Mouse (Mus musculus) thymus, postnatal 25 days (tissue): ENCODE results near the gene Brd4.

Experiments used
- DNase-seq: peaks from one replicate; pipeline ENCODE4 v3.0.0; 2022

Gene Brd4

DNA sequence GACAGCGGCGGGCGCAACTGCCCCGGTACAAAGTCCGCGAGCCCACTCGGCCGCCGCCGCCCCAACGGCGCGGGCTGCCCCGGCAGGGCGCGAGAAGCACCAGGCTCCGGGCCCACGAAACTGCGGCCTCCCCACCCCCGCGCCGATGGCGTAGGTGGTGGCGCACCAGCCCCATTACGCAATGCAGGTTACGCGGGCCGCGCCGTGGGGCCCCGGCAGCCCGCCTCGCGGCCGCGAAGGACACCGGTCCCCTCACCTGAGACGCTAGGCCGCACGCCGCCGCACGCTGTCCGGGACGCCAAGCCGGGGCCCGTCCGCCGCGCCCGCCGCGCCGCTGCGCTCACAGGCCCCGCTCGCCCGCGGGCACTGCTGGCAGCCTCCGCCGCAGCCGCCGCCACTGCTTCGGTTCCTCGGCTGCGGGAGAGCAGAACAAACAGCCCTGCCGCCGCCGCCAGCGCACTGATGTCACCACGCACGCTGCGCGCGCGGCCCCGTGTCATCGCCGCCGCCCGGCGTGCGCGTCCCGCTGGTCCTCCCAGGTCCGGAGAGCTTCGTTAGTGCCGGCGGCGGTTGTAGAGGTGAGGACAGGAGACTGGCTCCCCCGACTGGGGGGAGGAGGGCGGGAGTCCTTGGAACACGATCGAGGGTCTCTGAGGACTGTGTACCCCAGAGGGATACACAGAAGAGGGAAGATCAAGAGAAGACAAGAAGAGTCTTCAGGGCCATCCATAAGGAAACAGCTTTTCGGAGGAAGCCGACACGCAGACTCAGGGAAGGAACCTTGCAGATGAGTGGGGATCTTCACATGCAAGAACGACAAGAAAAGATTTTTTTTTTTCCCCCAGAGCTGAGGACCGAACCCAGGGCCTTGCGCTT is at the start of gene Brd4:
Brd4 (minus strand) TSS at position 461 of the 876 bp plus-strand sequence.
- peak; percentile 93 for DNase-seq

DNA sequence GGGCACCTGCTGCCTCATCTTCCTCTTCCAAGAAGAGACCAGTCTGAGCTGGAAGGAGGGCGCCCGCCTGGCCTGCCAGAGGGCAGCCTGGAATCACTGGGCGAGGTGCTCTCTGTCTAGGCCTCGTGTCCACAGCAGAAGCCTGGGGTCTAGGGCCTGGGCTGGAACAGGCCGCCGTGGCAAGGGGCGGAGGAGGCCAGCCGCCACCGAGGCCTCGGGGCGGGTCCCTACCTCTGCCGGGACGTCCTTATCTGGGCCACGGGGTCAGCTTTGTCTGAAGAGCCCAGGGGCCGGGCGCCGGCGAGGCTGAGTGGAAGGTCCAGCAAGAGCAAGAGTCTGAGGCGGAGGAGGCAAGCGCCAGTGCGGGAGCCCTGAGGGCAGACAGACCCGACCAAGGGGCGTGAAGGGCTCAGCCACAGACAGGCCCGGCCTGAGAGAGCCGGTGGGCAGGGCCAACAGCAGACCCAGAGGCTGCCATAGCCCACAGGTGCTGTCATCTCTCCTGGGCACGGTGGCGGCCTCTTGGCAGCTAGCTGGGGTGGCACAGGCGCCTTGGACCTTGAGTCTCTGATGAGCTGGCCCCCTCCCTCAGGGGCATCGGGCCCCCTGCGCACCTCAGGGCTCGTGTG is 49.3 kb upstream of the Brd4 start:
- DNase-seq = no peak

DNA sequence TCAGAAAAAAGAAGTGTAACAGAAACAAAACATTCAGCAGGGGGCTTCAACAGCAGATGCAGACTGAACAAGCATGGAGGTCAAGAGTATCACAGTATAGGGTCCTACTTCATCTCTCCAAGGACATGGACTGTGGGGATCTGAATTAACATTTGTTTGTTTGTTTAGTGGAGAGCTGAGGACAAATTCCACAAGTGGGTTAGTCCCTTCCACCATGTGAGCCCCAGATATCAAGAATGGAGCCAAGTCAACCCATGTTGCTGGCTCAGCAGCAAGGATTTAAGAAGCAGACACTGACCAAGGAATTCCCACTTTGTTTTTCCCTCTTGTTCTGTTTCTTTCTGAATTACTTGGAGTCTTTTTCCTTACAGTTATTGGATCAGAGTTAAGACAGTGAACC is 43.0 kb upstream of the Brd4 start:
- no peak for DNase-seq

- no peak for DNase-seq
Observed at GRCm38 (mm10) chr17:32322809-32323208, 38.3 kb upstream of the Brd4 start.

DNA sequence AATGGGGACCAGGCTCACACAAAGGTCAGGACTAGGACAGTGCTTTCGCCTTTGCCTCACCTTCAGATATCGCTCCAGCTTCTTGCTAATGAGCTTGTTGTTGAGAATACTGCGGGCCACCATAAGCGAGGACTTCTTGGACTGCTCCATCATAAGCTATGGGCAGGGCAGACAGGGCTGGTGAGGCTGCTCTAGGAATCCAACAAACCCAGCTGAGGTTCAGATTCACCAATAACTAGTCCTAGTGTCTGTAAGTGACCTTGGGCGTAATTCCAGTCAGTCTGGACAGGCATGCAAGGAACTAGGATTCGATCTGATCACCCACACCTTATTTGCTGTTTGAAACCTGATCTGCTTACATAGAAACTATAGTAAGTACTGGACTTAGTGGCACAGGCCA is 37.3 kb upstream of the Brd4 start:
- no peak for DNase-seq

DNA sequence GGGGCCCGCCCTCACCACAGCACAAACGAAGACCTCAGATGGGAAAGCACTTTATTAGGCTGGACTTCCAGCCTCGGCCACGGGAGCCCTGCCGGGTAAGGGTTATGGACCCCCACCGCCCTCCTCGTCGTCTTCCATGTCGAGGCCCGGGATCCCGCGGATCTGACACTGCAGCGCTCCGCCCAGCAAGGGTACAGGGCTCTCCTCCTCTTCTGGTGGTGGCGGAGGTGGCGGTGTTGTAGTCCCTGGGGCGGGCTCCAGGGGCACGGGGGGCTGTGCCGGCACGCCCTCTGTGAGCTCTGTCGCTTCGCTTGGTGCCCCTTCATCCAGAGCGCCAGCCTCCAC is 36.8 kb upstream of the Brd4 start:
- no peak for DNase-seq

DNA sequence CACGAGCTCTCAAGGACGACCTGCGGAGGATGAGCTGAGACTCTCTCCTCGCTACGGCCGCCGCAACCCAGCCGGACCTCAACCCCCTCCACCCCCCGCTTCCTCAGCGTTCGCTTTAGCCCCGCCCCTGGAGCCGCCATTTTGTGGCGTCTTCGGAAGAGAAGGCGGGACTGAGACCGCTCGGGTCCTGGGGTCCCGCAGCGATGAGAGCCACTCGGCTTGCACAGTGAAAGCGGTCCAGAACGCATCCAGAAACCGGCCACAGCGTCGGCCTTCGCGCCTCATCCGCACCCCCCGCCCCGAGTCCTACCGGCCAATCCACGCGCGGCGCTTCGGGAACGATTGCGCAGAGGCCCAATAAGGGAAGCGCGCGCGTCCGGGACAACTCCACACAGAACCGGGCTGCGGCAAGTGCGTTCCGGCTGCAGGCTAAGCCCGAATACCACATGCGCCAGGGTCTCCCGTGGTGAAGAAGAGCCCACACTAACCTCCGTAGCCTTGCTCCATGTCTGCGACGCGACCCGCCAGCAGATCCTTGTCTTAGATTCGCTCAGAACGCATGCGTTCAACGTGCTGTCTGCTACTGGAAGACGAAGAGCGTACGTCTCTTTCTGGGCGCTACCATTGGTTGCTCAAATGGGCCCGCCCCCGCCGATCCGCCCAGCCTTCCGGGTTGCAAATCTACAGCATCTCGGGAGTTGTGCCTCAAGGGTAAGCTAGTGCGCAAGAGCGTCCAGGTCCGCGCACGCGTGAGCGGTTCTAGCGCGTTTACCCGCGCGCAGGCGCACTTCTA is 36.3 kb upstream of the Brd4 start, which contains the start of gene Akap8:
Akap8 (minus strand) TSS at position 642 of the 793 bp plus-strand sequence.
- DNase-seq = peak; percentile 96

DNA sequence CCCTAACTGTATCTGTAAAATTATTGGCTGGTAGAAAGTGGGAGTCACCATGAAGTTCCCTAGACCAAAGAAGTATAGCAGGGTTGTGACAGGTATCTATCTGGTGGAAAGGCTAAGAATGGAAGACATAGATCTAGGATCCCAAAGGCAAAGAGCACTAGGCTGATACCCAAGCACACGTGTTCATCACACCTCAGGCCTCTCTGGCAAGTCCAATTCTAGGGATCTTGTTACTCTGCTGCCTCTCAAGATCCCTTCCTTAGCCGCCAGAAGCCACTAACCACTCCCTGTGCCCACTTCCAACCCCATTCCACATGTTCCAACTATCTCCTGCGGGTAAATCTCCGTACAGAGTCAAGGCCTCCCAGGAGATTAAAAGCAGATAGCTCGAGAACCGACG is 35.4 kb upstream of the Brd4 start:
- no peak for DNase-seq

DNA sequence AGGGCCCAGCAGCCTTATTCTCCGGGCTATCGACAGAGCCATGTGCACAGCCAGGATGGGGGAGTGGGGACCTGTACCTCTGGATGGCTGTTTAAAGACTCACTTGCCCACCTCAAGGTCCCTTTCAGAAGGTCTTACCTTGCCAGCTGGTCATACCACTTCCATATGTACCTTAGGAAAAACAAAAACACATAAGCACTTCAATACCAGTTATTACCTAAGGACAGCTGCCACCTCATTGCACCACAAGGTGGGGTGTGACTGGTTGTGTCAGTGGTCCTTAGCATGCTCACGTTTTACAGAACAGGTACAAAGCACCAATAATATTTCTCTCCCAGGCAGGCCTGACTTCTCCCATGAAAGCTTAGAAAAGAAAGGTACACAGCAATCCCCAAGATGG is 33.2 kb upstream of the Brd4 start:
- DNase-seq = no peak

DNA sequence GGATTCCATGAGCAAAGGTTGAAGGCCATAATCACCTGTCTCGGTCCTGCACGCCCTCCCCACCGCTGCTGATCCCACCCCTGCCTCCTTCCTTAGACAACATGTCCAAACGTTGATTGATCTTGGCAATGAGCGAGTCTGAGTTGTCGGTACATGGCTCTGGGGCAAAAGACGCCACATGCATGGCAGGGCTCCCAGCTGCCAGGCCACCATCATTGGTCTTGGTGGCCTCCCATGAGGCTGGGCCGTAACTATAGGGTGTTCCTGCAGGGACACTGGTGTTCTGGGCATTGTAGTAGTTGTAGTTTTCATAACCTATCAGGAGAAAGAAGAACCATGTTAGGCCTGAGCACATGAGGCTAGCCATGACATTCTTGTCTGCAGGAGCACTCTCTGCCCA is 32.5 kb upstream of the Brd4 start:
- DNase-seq = no peak

- no peak for DNase-seq
Observed at GRCm38 (mm10) chr17:32315560-32315959, 31.0 kb upstream of the Brd4 start.

- DNase-seq = no peak
Observed at GRCm38 (mm10) chr17:32313892-32314291, 29.4 kb upstream of the Brd4 start.

DNA sequence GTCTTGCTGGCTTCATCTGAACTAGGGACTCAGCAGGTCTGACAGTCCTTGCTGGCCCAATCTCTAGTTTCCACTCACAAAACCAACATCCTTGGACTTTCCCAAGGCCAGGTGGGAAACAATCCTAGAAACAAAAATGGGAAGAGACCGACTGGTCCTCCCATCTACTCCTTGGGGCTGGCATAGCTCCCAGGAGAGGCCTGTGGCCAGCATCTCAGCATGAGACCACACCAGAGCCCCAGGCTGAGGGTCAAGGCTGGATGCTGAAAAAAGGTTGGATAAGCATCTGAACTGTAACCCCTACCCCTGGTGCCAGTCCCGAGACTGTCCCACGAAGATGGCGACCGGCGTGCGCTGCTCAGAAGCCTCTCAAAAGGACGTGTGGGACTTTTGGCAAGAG is 28.3 kb upstream of the Brd4 start:
- DNase-seq = no peak

DNA sequence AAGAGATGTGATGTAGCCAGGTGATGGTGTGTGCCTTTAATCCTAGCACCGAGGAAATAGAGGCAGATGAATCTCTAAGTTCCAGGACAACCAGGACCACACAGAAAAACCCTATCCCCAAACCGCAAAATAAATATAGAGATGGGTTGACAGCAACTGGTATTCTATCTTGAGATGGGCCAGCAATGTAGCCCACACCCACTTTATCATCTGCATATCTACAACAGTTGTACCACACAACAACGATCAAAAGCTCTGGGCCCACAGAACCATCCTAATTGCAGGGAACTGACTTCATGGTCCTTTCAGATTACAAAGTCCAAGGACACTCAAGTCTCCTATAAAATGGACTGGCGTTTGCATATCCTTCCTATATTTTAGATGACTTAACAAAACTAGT is 23.4 kb upstream of the Brd4 start:
- DNase-seq = no peak

DNA sequence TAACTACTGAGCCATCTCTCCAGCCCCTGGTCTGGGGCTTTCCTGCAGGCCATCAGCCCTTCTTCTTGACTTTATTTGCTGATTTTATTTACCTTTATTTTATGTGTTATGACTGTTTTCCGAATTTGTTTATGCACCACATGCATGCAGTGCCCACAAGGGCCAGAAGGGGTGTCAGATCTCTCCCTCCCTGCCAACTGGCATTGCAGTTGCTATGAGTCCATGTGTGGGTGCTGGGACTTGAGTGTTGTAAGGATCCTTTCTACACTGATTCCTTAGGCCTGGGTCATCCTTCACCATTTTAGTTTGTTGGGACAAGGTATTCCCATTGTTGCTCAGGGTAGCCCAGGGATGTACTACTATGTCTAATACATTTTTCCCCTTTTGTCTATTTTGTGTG is 13.6 kb upstream of the Brd4 start:
- no peak for DNase-seq

- DNase-seq = no peak
Observed at GRCm38 (mm10) chr17:32295901-32296300, 11.4 kb upstream of the Brd4 start.

DNA sequence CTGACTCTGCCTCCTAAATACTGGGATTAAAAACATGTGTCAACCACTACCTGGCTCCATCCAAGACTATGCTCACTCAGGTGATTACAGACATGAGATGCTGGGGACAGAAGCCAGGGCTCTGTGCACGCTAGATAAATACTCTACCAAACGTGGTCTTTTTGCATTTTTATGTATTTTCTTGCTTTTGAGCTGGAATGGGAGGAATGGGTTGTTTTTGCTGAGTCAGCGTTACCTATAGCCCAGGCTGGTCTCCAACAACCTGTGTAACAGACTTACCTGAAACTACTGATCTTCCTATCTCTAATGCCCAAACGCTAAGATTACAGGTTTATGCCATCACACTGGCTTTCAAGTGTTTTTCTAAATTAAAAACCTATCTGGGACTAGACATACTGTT is 10.6 kb upstream of the Brd4 start:
- DNase-seq = no peak

GRCm38 (mm10) chr17:32285138-32285670 is 682 bp upstream of the Brd4 start:
- DNase-seq = no peak

DNA sequence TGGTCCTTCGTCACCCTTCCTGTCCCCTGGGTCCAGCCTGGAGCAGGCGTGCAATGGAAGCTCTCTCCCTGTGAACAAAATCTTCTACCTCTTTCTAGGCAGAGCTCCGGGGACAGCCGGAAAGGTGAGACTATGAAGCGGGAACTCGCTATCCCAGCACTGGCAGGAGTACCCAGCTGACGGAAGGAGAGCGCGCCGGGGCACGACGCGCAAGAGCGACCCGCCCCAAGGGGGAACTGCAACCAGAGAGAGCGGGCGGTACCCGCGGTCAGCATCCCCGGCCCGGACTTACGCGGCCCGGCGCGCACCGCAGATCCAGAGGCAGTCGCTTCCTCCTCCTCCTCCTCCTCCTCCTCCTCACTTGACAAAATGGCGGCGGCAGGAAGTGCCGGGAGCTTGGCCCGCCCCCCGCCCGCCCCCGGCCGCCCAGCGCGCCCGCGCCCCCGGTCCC is 726 bp downstream of the Brd4 start:
- peak; percentile 69 for DNase-seq

DNA sequence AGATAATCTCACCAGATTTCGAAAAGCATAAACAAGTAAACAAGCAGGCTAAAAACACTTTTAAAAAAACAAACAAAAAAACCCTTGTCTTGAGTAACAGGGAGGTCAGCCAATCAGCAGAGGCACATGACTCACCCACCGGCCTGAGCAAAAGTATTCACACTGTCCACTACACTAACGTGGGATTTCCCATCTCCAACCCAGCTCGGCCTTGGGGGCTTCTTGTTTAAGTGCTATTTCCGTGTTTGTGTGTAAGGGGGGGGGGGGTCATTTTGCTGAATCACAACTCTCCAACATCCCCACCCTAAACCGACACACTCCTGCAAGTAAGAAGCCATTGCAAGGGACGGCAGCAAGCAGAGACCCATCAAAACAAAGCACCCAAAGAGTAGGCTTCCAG is 1.2 kb downstream of the Brd4 start:
- DNase-seq = no peak

DNA sequence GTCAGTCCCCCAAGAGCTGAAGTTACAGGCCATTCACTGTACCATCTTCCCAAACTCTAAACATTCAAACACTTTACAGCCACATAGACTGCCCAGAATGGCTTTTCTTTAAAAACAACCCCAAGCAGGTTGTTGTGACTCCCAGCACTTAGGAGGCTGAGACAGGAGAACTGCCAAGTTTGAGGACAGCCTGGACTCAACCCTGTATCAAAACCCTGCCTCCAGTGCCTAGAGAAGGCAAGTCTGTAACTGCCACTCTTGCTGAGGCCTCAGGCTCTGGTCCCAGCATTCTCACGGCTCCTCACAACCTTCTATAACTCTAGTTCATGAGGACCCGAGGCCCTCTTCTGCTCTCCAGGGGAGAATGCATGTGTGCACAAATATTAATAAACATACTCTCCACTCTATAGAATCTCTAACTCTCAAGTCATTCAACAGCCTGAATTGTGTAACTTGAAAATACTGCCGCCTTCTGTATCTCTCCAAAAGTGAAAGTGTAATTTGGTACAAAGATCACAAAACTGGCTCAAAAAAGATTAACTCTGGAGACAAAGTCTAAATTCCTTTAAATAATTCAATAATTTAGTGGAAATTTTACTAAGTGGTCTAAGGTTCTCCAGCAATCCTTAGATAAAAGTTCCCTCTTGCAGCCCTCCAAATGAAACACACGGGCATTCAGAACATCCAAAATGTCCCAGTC is 2.8 kb downstream of the Brd4 start:
- DNase-seq = no peak

DNA sequence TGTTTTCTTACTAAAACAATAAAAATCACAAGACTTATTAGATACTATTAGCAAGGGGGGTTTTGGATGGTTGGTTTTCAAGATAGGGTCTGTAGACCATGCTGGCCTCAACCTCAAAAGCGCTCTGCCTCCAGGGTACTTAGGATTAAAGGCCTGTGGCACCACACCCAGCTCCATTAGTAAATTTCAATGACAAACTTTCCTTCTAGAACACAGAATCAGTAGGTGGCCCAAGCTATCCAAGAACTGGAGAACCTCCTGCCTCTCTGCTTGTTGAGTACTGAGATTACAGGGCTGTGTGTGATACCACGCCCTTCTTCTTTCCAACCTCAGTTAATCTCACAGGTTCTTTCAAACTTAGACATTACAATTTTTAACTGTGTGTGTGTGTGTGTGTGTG is 3.4 kb downstream of the Brd4 start:
- DNase-seq = no peak

GRCm38 (mm10) chr17:32280575-32280974 is 3.9 kb downstream of the Brd4 start:
- DNase-seq = no peak
